8 mouse cellular contexts compared by ENCODE assay signal in the genomic region with DNA sequence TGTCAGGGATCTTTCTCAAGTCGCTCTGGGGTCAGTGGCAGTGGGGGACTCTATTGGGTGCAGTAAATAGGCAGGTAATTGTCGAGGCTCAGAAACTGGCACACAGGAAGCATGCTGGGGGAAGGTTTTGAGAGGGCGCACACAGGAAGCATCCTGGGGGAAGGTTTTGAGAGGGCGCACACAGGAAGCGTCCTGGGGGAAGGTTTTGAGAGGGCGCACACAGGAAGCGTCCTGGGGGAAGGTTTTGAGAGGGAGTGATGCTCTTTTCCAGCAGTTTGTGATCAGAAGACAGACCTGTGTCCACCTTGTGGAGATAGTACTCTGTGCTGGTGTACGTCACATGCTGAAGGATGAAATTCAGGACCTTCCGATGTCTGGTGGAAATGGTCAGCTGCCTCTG. TPM values are rescaled to one million over a fixed set of nuclear protein-coding genes. Genes with fewer than 3 reads are reported as not detected.
DNase-seq lines count a peak whose midpoint lies in the region; ATAC-seq and TF ChIP-seq lines count a peak whose summit lies in the region.

No protein-coding gene starts in this region.

- H3K36me3 ChIP-seq in forebrain, postnatal 0 days (ENCODE audit: insufficient read depth), result no peaks in the 10 kb centered on the region
- H3K36me3 ChIP-seq in forebrain, embryonic 11.5 days (ENCODE audit: control insufficient read depth, insufficient read depth, low read length), result no peaks in the 10 kb centered on the region
- no peaks in the 10 kb centered on the region for H3K36me3 ChIP-seq in midbrain, embryonic 13.5 days

- H3K27ac ChIP-seq in forebrain, postnatal 0 days (ENCODE audit: low read depth, low read length), result no peak overlapping the region
- H3K27ac ChIP-seq in forebrain, embryonic 11.5 days (ENCODE audit: low read depth, low read length), result no peak overlapping the region
- no peak overlapping the region for H3K27ac ChIP-seq in midbrain, embryonic 13.5 days

- 0 out of 2 replicates have a peak overlapping the region, but pooled peaks have one; percentile 2 for H3K4me3 ChIP-seq in forebrain, postnatal 0 days (ENCODE audit: low read depth, low read length)
- H3K4me3 ChIP-seq in forebrain, embryonic 11.5 days (ENCODE audit: low read depth, low read length), result no peak overlapping the region
- no peak overlapping the region for H3K4me3 ChIP-seq in midbrain, embryonic 13.5 days (replicated peaks)

- no peak overlapping the region for H3K9ac ChIP-seq in forebrain, postnatal 0 days
- H3K9ac ChIP-seq in forebrain, embryonic 11.5 days (ENCODE audit: low read length), result no peak overlapping the region
- no peak overlapping the region for H3K9ac ChIP-seq in midbrain, embryonic 13.5 days (replicated peaks)

- peak; percentile 21 for DNase-seq in forebrain, postnatal 0 days
- DNase-seq in forebrain, embryonic 11.5 days (ENCODE audit: low spot score), result no peak
- DNase-seq in CD4-positive helper T cell, adult 2 months (ENCODE audit: low read depth, low spot score), result peak; percentile 23
- peak; percentile 5 for DNase-seq in embryo, embryonic 10.5 days (ENCODE audit: low spot score)
- no peak for DNase-seq in heart, adult 18-20 months
- DNase-seq in frontal cortex, postnatal 10 days (ENCODE audit: low spot score in 2 of 2), result no peak
- no peak for DNase-seq in gastrocnemius, adult 8-10 months (ENCODE audit: low spot score in 2 of 2)

- no peaks in the 10 kb centered on the region for H3K27me3 ChIP-seq in forebrain, postnatal 0 days (ENCODE audit: insufficient read depth, low read length)
- no peaks in the 10 kb centered on the region for H3K27me3 ChIP-seq in forebrain, embryonic 11.5 days (ENCODE audit: control insufficient read depth, insufficient read depth, low read length)
- H3K27me3 ChIP-seq in midbrain, embryonic 13.5 days, result peaks cover 6% of the 10 kb centered on the region; the same call in 1 of the 2 replicates

- WGBS in forebrain, postnatal 0 days, result 23% methylated on average over 9 of the region's 9 CpGs
- 28% methylated on average over 9 of the region's 9 CpGs for WGBS in forebrain, embryonic 11.5 days
- WGBS in midbrain, embryonic 13.5 days, result 29% methylated on average over 9 of the region's 9 CpGs

- no peak for TF ChIP-seq CTCF in forebrain, postnatal 0 days (IDR thresholded peaks at IDR 0.05; ENCODE audit: low read depth)

- H3K4me1 ChIP-seq in forebrain, postnatal 0 days (ENCODE audit: insufficient read depth), result no peaks in the 10 kb centered on the region
- no peaks in the 10 kb centered on the region for H3K4me1 ChIP-seq in forebrain, embryonic 11.5 days (replicated peaks; ENCODE audit: control insufficient read depth, insufficient read depth, low read length)
- 0 out of 2 replicates have a peak, but pooled peaks cover 3% of the 10 kb centered on the region for H3K4me1 ChIP-seq in midbrain, embryonic 13.5 days (replicated peaks)

- no peaks in the 10 kb centered on the region for H3K9me3 ChIP-seq in forebrain, postnatal 0 days (ENCODE audit: low read length)
- no peaks in the 10 kb centered on the region for H3K9me3 ChIP-seq in forebrain, embryonic 11.5 days (ENCODE audit: control insufficient read depth, low read length)
- no peaks in the 10 kb centered on the region for H3K9me3 ChIP-seq in midbrain, embryonic 13.5 days

- ATAC-seq in forebrain, postnatal 0 days, result peak; percentile 20; the same call in 1 of the 2 replicates
- no peak for ATAC-seq in forebrain, embryonic 11.5 days (replicated peaks; ENCODE audit: low FRiP score)
- 0 out of 2 replicates have a peak, but pooled peaks have one; percentile 27 for ATAC-seq in midbrain, embryonic 13.5 days

- H3K4me2 ChIP-seq in forebrain, postnatal 0 days (ENCODE audit: low read depth), result peak overlapping the region; percentile 26
- no peak overlapping the region for H3K4me2 ChIP-seq in forebrain, embryonic 11.5 days (ENCODE audit: low read depth, low read length, severe bottlenecking)
- H3K4me2 ChIP-seq in midbrain, embryonic 13.5 days (replicated peaks), result peak overlapping the region; percentile 17; the same call in 1 of the 2 replicates

RNA-seq across cellular contexts. Expression of gene Abi3, which starts 33.5 kb away (rescaled TPM):
- 0.19 and 0.62 TPM in 2 replicates for total RNA-seq in forebrain, postnatal 0 days (2014; rRNA removed)
- 1.4 and 1.5 TPM in 2 replicates for polyA plus RNA-seq in forebrain, postnatal 0 days (2015; fragmentation: Nextera tagmentation; extraction: Ambion mirVana)
- 0.97 and 1.1 TPM in 2 replicates for polyA plus RNA-seq in forebrain, embryonic 11.5 days (2014; fragmentation: Nextera tagmentation; extraction: Ambion mirVana)
- polyA plus RNA-seq in midbrain, embryonic 13.5 days (2015; fragmentation: Nextera tagmentation; extraction: Ambion mirVana), result 1.1 and 1.6 TPM in 2 replicates
- total RNA-seq in heart, adult 18-20 months (2021), result 1 to 10 TPM; 9.2 to 9.9 TPM
- 1 to 10 TPM in 3 of 4 experiments, under 1 TPM in 1; 0.77 to 2.2 (median 1.5) TPM for total RNA-seq in gastrocnemius, adult 8-10 months (2022)

RNA-seq across cellular contexts. Expression of gene Gngt2, which starts 38.8 kb away (rescaled TPM):
- 1.0 and 1.6 TPM in 2 replicates for total RNA-seq in forebrain, postnatal 0 days (2014; rRNA removed)
- polyA plus RNA-seq in forebrain, postnatal 0 days (2015; fragmentation: Nextera tagmentation; extraction: Ambion mirVana), result 1.9 and 2.9 TPM in 2 replicates
- polyA plus RNA-seq in forebrain, embryonic 11.5 days (2014; fragmentation: Nextera tagmentation; extraction: Ambion mirVana), result 3.5 and 5.1 TPM in 2 replicates
- polyA plus RNA-seq in midbrain, embryonic 13.5 days (2015; fragmentation: Nextera tagmentation; extraction: Ambion mirVana), result 2.7 and 3.8 TPM in 2 replicates
- 10 to 100 TPM; 19.2 to 22.1 TPM for total RNA-seq in heart, adult 18-20 months (2021)
- total RNA-seq in gastrocnemius, adult 8-10 months (2022), result 1 to 10 TPM; 2.3 to 4.0 (median 2.8) TPM

RNA-seq across cellular contexts. Expression of gene B4galnt2, which starts 38.9 kb away (rescaled TPM):
- total RNA-seq in forebrain, postnatal 0 days (2014; rRNA removed), result not detected in 2 replicates
- not detected in 2 replicates for polyA plus RNA-seq in forebrain, postnatal 0 days (2015; fragmentation: Nextera tagmentation; extraction: Ambion mirVana)
- 0.25 TPM in 1 of 2 replicates, not detected in the other for polyA plus RNA-seq in forebrain, embryonic 11.5 days (2014; fragmentation: Nextera tagmentation; extraction: Ambion mirVana)
- not detected in 2 replicates for polyA plus RNA-seq in midbrain, embryonic 13.5 days (2015; fragmentation: Nextera tagmentation; extraction: Ambion mirVana)
- not detected for total RNA-seq in heart, adult 18-20 months (2021)
- total RNA-seq in gastrocnemius, adult 8-10 months (2022), result not detected

RNA-seq across cellular contexts. Expression of gene Phospho1, which starts 51.5 kb away (rescaled TPM):
- total RNA-seq in forebrain, postnatal 0 days (2014; rRNA removed), result 0.90 and 2.7 TPM in 2 replicates
- polyA plus RNA-seq in forebrain, postnatal 0 days (2015; fragmentation: Nextera tagmentation; extraction: Ambion mirVana), result not detected in 2 replicates
- 0.51 TPM in 1 of 2 replicates, not detected in the other for polyA plus RNA-seq in forebrain, embryonic 11.5 days (2014; fragmentation: Nextera tagmentation; extraction: Ambion mirVana)
- polyA plus RNA-seq in midbrain, embryonic 13.5 days (2015; fragmentation: Nextera tagmentation; extraction: Ambion mirVana), result not detected in 2 replicates
- 100 to 1,000 TPM; 165 to 174 TPM for total RNA-seq in heart, adult 18-20 months (2021)
- 100 to 1,000 TPM; 341 to 419 (median 369) TPM for total RNA-seq in gastrocnemius, adult 8-10 months (2022)

Comparison
In these comparisons a context has a peak if more than half of its experiments do, and no peak if none do; other contexts are left out.
1. DNase-seq: peak in forebrain, postnatal 0 days (single experiment), CD4-positive helper T cell, adult 2 months (single experiment) and embryo, embryonic 10.5 days (single experiment); none in forebrain, embryonic 11.5 days (single experiment), heart, adult 18-20 months (0 of 2), frontal cortex, postnatal 10 days (0 of 2) and gastrocnemius, adult 8-10 months (0 of 2).